ENCODE assay signal across 10 mouse cellular contexts in genomic region chrX:11482141-11482540, GRCm38 (mm10).
A peak's percentile ranks its signal among the peaks of the same experiment; 100 is the strongest.
DNase-seq lines count a peak whose midpoint lies in the region; ATAC-seq and TF ChIP-seq lines count a peak whose summit lies in the region.
"Had no signal": no experiment of that assay in that cellular context is flagged by ENCODE, and none has a peak within 500 bp of the region (broad histone marks: within the 10 kb centered on the region; RNA-seq: fewer than 3 reads in every experiment).

No protein-coding gene starts in this region.

- no peak overlapping the region for H3K9ac ChIP-seq in embryonic facial prominence, embryonic 14.5 days (ENCODE audit: low read depth, low read length)
- no peak overlapping the region for H3K9ac ChIP-seq in lung, embryonic 14.5 days
- H3K9ac ChIP-seq: hindbrain, embryonic 12.5 days; liver, embryonic 14.5 days had no signal

- no peak overlapping the region for H3K4me2 ChIP-seq in embryonic facial prominence, embryonic 14.5 days (ENCODE audit: low read depth, low read length)
- no peak overlapping the region for H3K4me2 ChIP-seq in lung, embryonic 14.5 days
- H3K4me2 ChIP-seq: hindbrain, embryonic 12.5 days had no signal

- no peaks in the 10 kb centered on the region for H3K9me3 ChIP-seq in embryonic facial prominence, embryonic 14.5 days (ENCODE audit: control insufficient read depth, low read length)
- no peaks in the 10 kb centered on the region for H3K9me3 ChIP-seq in embryonic facial prominence, embryonic 10.5 days
- no peaks in the 10 kb centered on the region for H3K9me3 ChIP-seq in lung, embryonic 14.5 days (ENCODE audit: low read depth, low read length)
- H3K9me3 ChIP-seq: hindbrain, embryonic 12.5 days had no signal

- no peaks in the 10 kb centered on the region for H3K36me3 ChIP-seq in embryonic facial prominence, embryonic 14.5 days (ENCODE audit: control insufficient read depth, insufficient read depth, low read length)
- H3K36me3 ChIP-seq in embryonic facial prominence, embryonic 10.5 days (replicated peaks) = no peaks in the 10 kb centered on the region
- H3K36me3 ChIP-seq in lung, embryonic 14.5 days (ENCODE audit: insufficient read depth) = no peaks in the 10 kb centered on the region
- H3K36me3 ChIP-seq: hindbrain, embryonic 12.5 days had no signal

- WGBS in embryonic facial prominence, embryonic 14.5 days = 66% methylated on average over 6 of the region's 7 CpGs
- WGBS in embryonic facial prominence, embryonic 10.5 days = 72% methylated on average over 7 of the region's 7 CpGs
- 66% methylated on average over 7 of the region's 7 CpGs for WGBS in lung, adult 2 months
- 56% methylated on average over 7 of the region's 7 CpGs for WGBS in lung, embryonic 14.5 days

- H3K27ac ChIP-seq in embryonic facial prominence, embryonic 14.5 days (replicated peaks; ENCODE audit: low read depth, low read length) = no peak overlapping the region
- H3K27ac ChIP-seq in embryonic facial prominence, embryonic 10.5 days (replicated peaks) = no peak overlapping the region
- H3K27ac ChIP-seq in lung, embryonic 14.5 days (ENCODE audit: low read depth) = no peak overlapping the region
- H3K27ac ChIP-seq: hindbrain, embryonic 12.5 days; liver, embryonic 14.5 days had no signal

- no peak for TF ChIP-seq POLR2A in lung, adult 2 months (IDR thresholded peaks at IDR 0.05; ENCODE audit: borderline replicate concordance, extremely low read depth, low read depth, low read length)

- no peaks in the 10 kb centered on the region; the same call in 1 of the 2 replicates for H3K27me3 ChIP-seq in embryonic facial prominence, embryonic 14.5 days (replicated peaks; ENCODE audit: control insufficient read depth, insufficient read depth, low read length)
- peaks cover 82% of the 10 kb centered on the region for H3K27me3 ChIP-seq in embryonic facial prominence, embryonic 10.5 days (replicated peaks; ENCODE audit: low read depth, poor library complexity, severe bottlenecking)
- no peaks in the 10 kb centered on the region for H3K27me3 ChIP-seq in lung, embryonic 14.5 days (ENCODE audit: insufficient read depth, low read length)

- TF ChIP-seq CTCF in lung, adult 2 months (IDR thresholded peaks at IDR 0.05; ENCODE audit: insufficient read depth, low read length) = no peak
- TF ChIP-seq CTCF in lung, embryonic 14.5 days (IDR thresholded peaks at IDR 0.05; ENCODE audit: low read depth) = no peak

- DNase-seq in embryonic facial prominence, embryonic 14.5 days (ENCODE audit: low spot score) = peak; percentile 60
- DNase-seq in embryonic facial prominence, embryonic 10.5 days (ENCODE audit: low spot score) = no peak
- DNase-seq in lung, adult 2 months = peak; percentile 2
- DNase-seq in lung, postnatal 4 days = no peak
- peak; percentile 14 to 21 for DNase-seq in cerebellum, adult 18-20 months
- peak; percentile 29 for DNase-seq in lung, embryonic 14.5 days
- no peak for DNase-seq in urinary bladder, postnatal 4 days (ENCODE audit: low spot score in 2 of 2)
- no peak for DNase-seq in frontal cortex, postnatal 10 days (ENCODE audit: low spot score in 2 of 2)

- ATAC-seq in embryonic facial prominence, embryonic 14.5 days (ENCODE audit: low read depth) = no peak
- no peak for ATAC-seq in lung, embryonic 14.5 days (ENCODE audit: insufficient read depth)

- no peak overlapping the region for H3K4me3 ChIP-seq in embryonic facial prominence, embryonic 14.5 days (ENCODE audit: low read depth, low read length)
- H3K4me3 ChIP-seq in embryonic facial prominence, embryonic 10.5 days = no peak overlapping the region
- H3K4me3 ChIP-seq in lung, adult 2 months (replicated peaks; ENCODE audit: extremely low read depth, low read depth, low read length) = no peak overlapping the region
- no peak overlapping the region for H3K4me3 ChIP-seq in lung, embryonic 14.5 days (ENCODE audit: low read depth, low read length)
- H3K4me3 ChIP-seq: hindbrain, embryonic 12.5 days had no signal

- 0 out of 2 replicates have a peak, but pooled peaks cover 4% of the 10 kb centered on the region for H3K4me1 ChIP-seq in embryonic facial prominence, embryonic 14.5 days (ENCODE audit: control insufficient read depth, insufficient read depth, low read length)
- H3K4me1 ChIP-seq in embryonic facial prominence, embryonic 10.5 days = peaks cover 12% of the 10 kb centered on the region; the same call in 1 of the 2 replicates
- no peaks in the 10 kb centered on the region for H3K4me1 ChIP-seq in lung, adult 2 months (ENCODE audit: control insufficient read depth, insufficient read depth, low read length)
- 0 out of 2 replicates have a peak, but pooled peaks cover 3% of the 10 kb centered on the region for H3K4me1 ChIP-seq in lung, embryonic 14.5 days (ENCODE audit: insufficient read depth)

Comparison
In these comparisons a context has a peak if more than half of its experiments do, and no peak if none do; other contexts are left out.
1. DNase-seq: peak in embryonic facial prominence, embryonic 14.5 days (single experiment), lung, adult 2 months (single experiment), cerebellum, adult 18-20 months (2 of 2) and lung, embryonic 14.5 days (single experiment); none in embryonic facial prominence, embryonic 10.5 days (single experiment), lung, postnatal 4 days (0 of 2), urinary bladder, postnatal 4 days (0 of 2) and frontal cortex, postnatal 10 days (0 of 2).